Mouse (Mus musculus) naive thymus-derived CD4-positive, alpha-beta T cell, adult 5 months (primary cell): ENCODE measurements around the gene Naaa. TPM values are rescaled to one million over a fixed set of nuclear protein-coding genes. Genes with fewer than 3 reads are reported as not detected.

Experiments
- polyA plus RNA-seq: library from polyadenylated mRNA; unstranded; fragments of 100-300 nt; shearing (Covaris generic); gene quantifications from one replicate; pipeline ENCODE4 v1.2.1, GENCODE M21; 2017

Gene Naaa
- polyA plus RNA-seq, result 7.2 TPM

GRCm38 (mm10) chr5:92277437-92278394 is at the start of gene Naaa:
TSS of gene Naaa (minus strand) at chr5:92278170.

DNA sequence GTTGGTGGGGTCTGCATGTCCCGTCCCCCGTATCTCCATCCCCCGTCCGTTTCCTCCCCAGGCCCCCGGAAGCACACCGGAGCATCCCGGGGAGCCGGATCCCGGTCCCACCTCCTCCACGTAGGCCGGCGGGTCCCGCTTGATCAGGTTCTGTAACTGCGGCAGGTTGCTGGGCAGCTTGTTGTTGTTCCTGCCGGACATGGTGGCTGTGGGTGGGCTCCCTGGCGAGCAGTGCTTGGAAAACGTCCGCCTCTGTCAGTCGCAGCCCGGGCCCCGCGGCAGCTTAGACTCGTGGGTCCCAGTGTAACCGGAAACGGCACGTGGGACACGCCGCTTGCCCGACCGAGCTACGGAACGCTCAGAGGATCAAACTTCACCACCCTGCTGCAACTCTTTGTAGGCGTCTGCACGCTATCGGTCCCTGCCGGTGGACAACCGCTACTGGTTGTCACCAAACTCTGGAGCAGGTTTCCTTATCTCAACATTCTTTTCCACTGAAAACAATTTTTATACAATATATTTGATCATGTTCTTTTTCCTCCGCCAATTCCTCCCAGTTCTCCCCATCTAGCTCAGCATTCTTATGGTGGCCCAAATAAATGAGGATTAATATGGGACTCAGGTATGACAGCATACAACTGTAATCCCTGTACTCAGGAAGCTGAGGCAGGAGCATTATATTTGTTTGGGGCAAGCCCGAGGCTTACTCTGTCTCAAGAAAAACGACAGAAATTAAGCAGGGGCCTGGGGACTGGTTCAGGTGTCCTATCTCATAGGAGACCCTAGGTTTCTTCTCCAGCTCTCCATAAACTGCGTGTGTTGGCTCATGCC is 31.9 kb upstream of the Naaa start, which contains the start of gene Sdad1:
Gene Sdad1, minus strand, starts transcription at position 799 of the 831 bp plus-strand sequence.

DNA sequence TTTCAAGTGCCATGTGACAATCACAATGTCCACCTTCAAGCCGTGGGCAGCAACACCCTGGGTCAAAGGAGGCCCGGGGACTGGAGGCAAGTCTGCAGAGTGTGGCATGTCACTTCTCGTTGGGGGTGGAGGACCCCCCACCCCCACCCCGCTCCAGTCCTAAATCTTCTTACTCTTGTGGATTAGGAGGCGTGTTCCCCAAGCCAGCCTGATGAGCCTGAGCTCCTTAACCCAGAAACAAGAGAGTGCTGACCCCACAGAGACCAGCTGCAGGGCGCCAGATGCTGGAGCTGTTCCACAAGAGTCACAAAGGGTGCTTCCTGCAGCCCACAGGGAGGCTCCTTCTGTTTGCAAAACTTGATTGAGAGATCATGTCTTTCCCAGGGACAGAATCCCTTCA is 21.8 kb downstream of the Naaa start, which contains the start of gene Ppef2:
Gene Ppef2, minus strand, starts transcription at position 61 of the 400 bp plus-strand sequence.

DNA sequence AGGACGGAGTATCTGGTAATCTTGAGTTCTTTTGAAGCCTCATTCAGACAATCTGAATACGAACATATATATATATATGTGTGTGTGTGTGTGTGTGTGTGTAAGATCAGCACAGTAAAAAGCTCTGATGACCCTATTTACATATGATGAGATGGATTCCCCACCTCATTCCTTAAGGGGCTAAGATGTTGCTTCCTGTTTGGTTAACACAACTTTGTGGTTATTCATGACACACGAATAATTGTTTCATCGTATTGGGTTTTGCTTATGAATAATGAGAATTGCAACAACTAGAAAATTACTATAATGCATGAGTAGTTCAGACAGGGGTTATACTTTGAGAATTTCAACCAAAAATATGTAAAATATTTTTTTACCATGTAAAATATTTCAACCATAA is 62.7 kb downstream of the Naaa start, which contains the start of gene U90926:
Gene U90926, minus strand, starts transcription at position 101 of the 400 bp plus-strand sequence.

Other genes starting within 250 kb of the Naaa start
- 1.2 TPM for gene Cdkl2, start 234.3 kb downstream of the Naaa start, polyA plus RNA-seq
- gene G3bp2, start 194.5 kb downstream of the Naaa start, polyA plus RNA-seq, result 211 TPM
- gene Uso1, start 140.2 kb downstream of the Naaa start, polyA plus RNA-seq, result 71.9 TPM
- not detected for gene U90926, start 62.8 kb downstream of the Naaa start, polyA plus RNA-seq
- gene Ppef2, start 21.9 kb downstream of the Naaa start, polyA plus RNA-seq, result not detected
- gene Sdad1, start 32.3 kb upstream of the Naaa start, polyA plus RNA-seq, result 62.9 TPM
- not detected for gene Cxcl9, start 49.9 kb upstream of the Naaa start, polyA plus RNA-seq
- gene Art3, start 53.7 kb upstream of the Naaa start, polyA plus RNA-seq, result 1.4 TPM
- 0.51 TPM for gene Cxcl10, start 70.7 kb upstream of the Naaa start, polyA plus RNA-seq
- 48.7 TPM for gene Nup54, start 157.0 kb upstream of the Naaa start, polyA plus RNA-seq
- gene Scarb2, start 228.7 kb upstream of the Naaa start, polyA plus RNA-seq, result 29.7 TPM